Mouse (Mus musculus) CH12.LX (cell line): ENCODE data around the gene Fgfr2. TPM values are rescaled to one million over a fixed set of nuclear protein-coding genes. Genes with fewer than 3 reads are reported as not detected.

Experiments
- DNase-seq: peaks from one replicate; pipeline ENCODE4 v3.0.0-alpha.2; 2013; ENCODE audit errors: extremely low read depth
- H3K27ac ChIP-seq: 2 replicates; pipeline ENCODE4 v1.5.1; 2012; ENCODE audit warnings: low read depth, mild to moderate bottlenecking, control low read depth, moderate library complexity; ENCODE audit not compliant: insufficient read depth
- H3K27me3 ChIP-seq: replicated peaks from 2 replicates; pipeline ENCODE3; 2012; ENCODE audit warnings: inconsistent platforms
- H3K36me3 ChIP-seq, 2 experiments: replicated peaks in 1 of 2; 2 replicates each; pipeline versions ENCODE3 to v1.6.1; 2012; ENCODE audit warnings: inconsistent platforms in 1 of 2, low read length in 1 of 2, mild to moderate bottlenecking in 1 of 2, mixed read lengths in 1 of 2, moderate library complexity in 1 of 2; ENCODE audit not compliant: control insufficient read depth in 1 of 2, insufficient read depth in 1 of 2
- H3K4me1 ChIP-seq, 2 experiments: 2 replicates each; pipeline ENCODE4 v1.6.1; 2012; ENCODE audit warnings: inconsistent platforms in 1 of 2, moderate library complexity in 1 of 2; ENCODE audit not compliant: insufficient read depth in 2 of 2, control insufficient read depth in 1 of 2
- H3K4me2 ChIP-seq: 2 replicates; pipeline ENCODE4 v1.6.1; 2012; ENCODE audit warnings: low read depth, mild to moderate bottlenecking, control low read depth; ENCODE audit not compliant: poor library complexity, insufficient read depth, severe bottlenecking
- H3K4me3 ChIP-seq, 3 experiments: fragments of 150-350 bp in 1 of 3; sonication (generic) in 1 of 3; replicated peaks in 1 of 3; 2 replicates each; pipeline versions ENCODE3 to v1.5.1; 2011 to 2012; ENCODE audit warnings: low read depth in 2 of 3, low read length in 2 of 3, mild to moderate bottlenecking in 2 of 3, moderate library complexity in 2 of 3, control low read depth in 1 of 3, improper control_type of control experiment in 1 of 3, inconsistent platforms in 1 of 3, mixed read lengths in 1 of 3; ENCODE audit not compliant: poor library complexity in 1 of 3
- H3K79me2 ChIP-seq: replicated peaks from 2 replicates; pipeline ENCODE4 v1.6.1; 2012; ENCODE audit warnings: mild to moderate bottlenecking, moderate library complexity; ENCODE audit not compliant: control insufficient read depth, poor library complexity, insufficient read depth, severe bottlenecking; ENCODE audit errors: extremely low read depth
- H3K9ac ChIP-seq: 2 replicates; pipeline ENCODE4 v1.6.1; 2012; ENCODE audit warnings: low read depth, mild to moderate bottlenecking, control low read depth, moderate library complexity; ENCODE audit not compliant: insufficient read depth
- H3K9me3 ChIP-seq: replicated peaks from 2 replicates; pipeline ENCODE3; 2012; ENCODE audit warnings: low read length, inconsistent platforms, mixed read lengths
- BHLHE40 ChIP-seq: IDR thresholded peaks from 2 replicates; pipeline ENCODE4 v1.6.1; 2011; ENCODE audit warnings: mild to moderate bottlenecking, low read depth, low read length, improper control_type of control experiment
- CHD1 ChIP-seq: IDR thresholded peaks from 2 replicates; pipeline ENCODE4 v1.6.1; 2012; ENCODE audit warnings: low read depth, low read length, improper control_type of control experiment, inconsistent platforms
- CTCF ChIP-seq, 2 experiments: IDR thresholded peaks in 1 of 2; conservative IDR thresholded peaks in 1 of 2; 2 replicates each; pipeline ENCODE4 v1.5.1; 2011 to 2012; ENCODE audit warnings: low read depth in 2 of 2, low read length in 2 of 2, improper control_type of control experiment in 1 of 2, inconsistent platforms in 1 of 2, mild to moderate bottlenecking in 1 of 2, moderate library complexity in 1 of 2
- GABPA ChIP-seq: IDR thresholded peaks from 2 replicates; pipeline ENCODE4 v1.6.1; 2012; ENCODE audit warnings: low read depth, low read length, improper control_type of control experiment, inconsistent platforms; ENCODE audit not compliant: insufficient replicate concordance
- HCFC1 ChIP-seq: IDR thresholded peaks from 2 replicates; pipeline ENCODE4 v1.6.1; 2012; ENCODE audit warnings: low read depth, mild to moderate bottlenecking, inconsistent platforms, low read length, improper control_type of control experiment
- KAT2A ChIP-seq: IDR thresholded peaks from 2 replicates; pipeline ENCODE4 v1.6.1; 2012; ENCODE audit warnings: low read length, improper control_type of control experiment, inconsistent platforms; ENCODE audit not compliant: insufficient replicate concordance
- MAZ ChIP-seq: IDR thresholded peaks from 2 replicates; pipeline ENCODE4 v1.6.1; 2012; ENCODE audit warnings: low read depth, mild to moderate bottlenecking, inconsistent platforms, low read length, improper control_type of control experiment, moderate library complexity
- MXI1 ChIP-seq: IDR thresholded peaks from 2 replicates; pipeline ENCODE4 v1.6.1; 2011; ENCODE audit warnings: mild to moderate bottlenecking, low read depth, low read length, improper control_type of control experiment
- NELFE ChIP-seq: IDR thresholded peaks from 2 replicates; pipeline ENCODE4 v1.6.1; 2011; ENCODE audit warnings: low read depth, low read length, improper control_type of control experiment
- RAD21 ChIP-seq: IDR thresholded peaks from 2 replicates; pipeline ENCODE4 v1.6.1; 2011; ENCODE audit warnings: low read depth, mild to moderate bottlenecking, low read length, improper control_type of control experiment, moderate library complexity
- USF1 ChIP-seq: IDR thresholded peaks from 2 replicates; pipeline ENCODE4 v1.6.1; 2014; ENCODE audit warnings: low read depth, mild to moderate bottlenecking, inconsistent platforms, low read length, improper control_type of control experiment
- dilution Hi-C: fragments of 300-500 bp; cut with MboI; formaldehyde crosslinking; loops from 2 replicates; pipeline ENCODE4 v1.14.3; 2020; ENCODE audit warnings: low sequenced_read_pairs; ENCODE audit not compliant: extremely low pct_unique_long_range_greater_than_20kb, extremely low pct_ligation_motif_present
- in situ Hi-C: fragments of 300-500 bp; cut with MboI; formaldehyde crosslinking; loops from 3 replicates; pipeline ENCODE4 v1.14.3; 2019; ENCODE audit warnings: low sequenced_read_pairs, low pct_ligation_motif_present, low pct_unique_long_range_greater_than_20kb, mixed read lengths
- polyA plus RNA-seq: library from polyadenylated mRNA; unstranded; fragments of >175 nt; gene quantifications from 2 replicates; pipeline ENCODE4 v1.2.1, GENCODE M21; 2012; ENCODE audit warnings: low read depth; ENCODE audit not compliant: insufficient read length
- total RNA-seq, 2 experiments: library from RNA; depleted of rRNA; stranded (reverse); fragments of 300-350 nt in 1 of 2; fragments of >200 nt in 1 of 2; gene quantifications; 2 replicates each; pipeline ENCODE4 v1.2.3; 2012 to 2014

Gene Fgfr2
- total and polyA plus RNA-seq, 3 experiments: not detected

- Histone ChIP-seq H3K4me1 (peaks cover 2 to 15% of the 10 kb centered on the region in 2 experiments; a peak in 3 of 4 replicates), H3K9me3 (no peaks in the 10 kb centered on the region), H3K79me2 (no peaks in the 10 kb centered on the region), H3K36me3 (peaks cover 0 to 16% of the 10 kb centered on the region in 2 experiments), H3K9ac (peak overlapping the region; percentile 70; the same call in 1 of the 2 replicates), H3K4me2 (peak overlapping the region; percentile 55), H3K4me3 (peak overlapping the region in 2 of 3 experiments; percentile 61 to 88), H3K27me3 (peaks cover 2% of the 10 kb centered on the region), H3K27ac (no peak overlapping the region)
- in situ Hi-C loops: no loop called here
- dilution Hi-C loops: no loop called here
- DNase-seq: peak; percentile 29
- TF ChIP-seq USF1: no peak
- peak; percentile 13 for TF ChIP-seq RAD21
- TF ChIP-seq CTCF (conservative IDR thresholded peaks at IDR 0.05 in 1 of 2, IDR thresholded peaks at IDR 0.05 in 1 of 2; ENCODE audit: low read depth in 2 of 2, low read length in 2 of 2): peak in 1 of 2 experiments; percentile 32; a peak in 2 of 4 replicates
Measured at GRCm38 (mm10) chr7:131371880-131372651, 1751.1 kb downstream of the Fgfr2 start.

GRCm38 (mm10) chr7:131371470-131371860 is 1751.7 kb downstream of the Fgfr2 start:
- in situ Hi-C loops: no loop called here
- Histone ChIP-seq H3K4me2 (peak overlapping the region; percentile 55), H3K9me3 (no peaks in the 10 kb centered on the region), H3K79me2 (no peaks in the 10 kb centered on the region), H3K4me1 (peaks cover 2 to 15% of the 10 kb centered on the region in 2 experiments; a peak in 3 of 4 replicates), H3K9ac (peak overlapping the region; percentile 70), H3K27me3 (peaks cover 4% of the 10 kb centered on the region), H3K27ac (0 out of 2 replicates have a peak overlapping the region, but pooled peaks have one; percentile 34), H3K36me3 (peaks cover 0 to 16% of the 10 kb centered on the region in 2 experiments), H3K4me3 (peak overlapping the region; percentile 61 to 88 (median 79))
- dilution Hi-C loops: no loop called here
- DNase-seq: no peak
- TF ChIP-seq CHD1: no peak
- no peak for TF ChIP-seq NELFE
- TF ChIP-seq GABPA: no peak
- TF ChIP-seq BHLHE40: no peak
- no peak for TF ChIP-seq MXI1
- TF ChIP-seq KAT2A: no peak
- no peak for TF ChIP-seq MAZ
- no peak for TF ChIP-seq HCFC1
- TF ChIP-seq RAD21: no peak
- TF ChIP-seq CTCF (conservative IDR thresholded peaks at IDR 0.05 in 1 of 2, IDR thresholded peaks at IDR 0.05 in 1 of 2; ENCODE audit: low read depth in 2 of 2, low read length in 2 of 2): no peak
